Mouse (Mus musculus) megakaryocyte progenitor cell, adult 5-6 weeks (primary cell): ENCODE measurements around the gene Ccdc115. TPM values are rescaled to one million over a fixed set of nuclear protein-coding genes. Genes with fewer than 3 reads are reported as not detected.

Experiments
- ATAC-seq: replicated peaks from 2 replicates; pipeline ENCODE4 v1.8.0; 2016; ENCODE audit warnings: mild to moderate bottlenecking, moderate TSS enrichment, inconsistent platforms; ENCODE audit not compliant: poor library complexity
- total RNA-seq, 2 experiments: library from RNA; stranded (forward) in 1 of 2; stranded (reverse) in 1 of 2; fragments of 157-497, 149-512 nt in 1 of 2; fragments of 200-1000 nt in 1 of 2; gene quantifications; 2 replicates each; pipeline versions ENCODE4 v1.2.3 to v1.2.4; 2015 to 2017

Ccdc115 gene
- 52.4 and 54.5 TPM in 2 replicates for total RNA-seq (2015)
- 65.5 and 65.9 TPM in 2 replicates for total RNA-seq (2017)

DNA sequence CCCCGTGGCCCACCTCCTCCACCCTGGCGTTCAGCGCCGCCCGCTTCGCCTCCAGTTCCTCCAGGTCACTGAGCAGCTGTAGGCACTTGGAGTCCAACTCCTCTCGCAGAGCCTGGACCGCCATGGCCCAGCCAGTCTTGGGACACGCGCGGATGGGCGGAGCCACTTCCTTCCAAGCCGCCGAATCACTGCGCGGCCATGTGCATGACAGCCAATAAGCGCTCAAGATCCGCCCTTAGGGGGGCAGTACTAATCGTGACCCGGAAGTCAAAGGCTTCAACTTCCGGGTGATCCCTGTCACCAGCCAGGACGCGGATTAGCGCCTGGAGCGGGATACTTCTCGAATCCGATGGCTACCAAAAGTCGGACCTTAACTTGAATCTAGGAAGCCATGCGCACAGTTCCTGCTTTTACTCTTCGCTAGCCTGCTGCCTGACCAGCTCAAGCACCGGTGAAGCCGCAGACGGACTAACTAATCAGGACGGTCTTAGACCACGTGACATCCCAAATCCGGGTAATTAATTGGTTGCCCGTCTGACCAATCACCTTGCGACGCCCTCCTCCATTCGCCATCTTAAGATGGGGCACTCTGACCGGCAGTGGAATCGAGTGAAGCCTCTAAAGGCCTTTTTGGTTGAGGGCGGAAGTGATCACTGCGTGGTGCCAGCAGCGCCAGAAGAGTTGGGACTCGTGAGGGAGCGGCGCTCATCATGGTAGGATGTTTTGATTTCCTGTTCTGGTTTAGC is at the start of gene Ccdc115, which contains the start of gene Imp4:
Gene Ccdc115 (minus strand): TSS at position 458 of the 746 bp plus-strand sequence.
Gene Imp4 (plus strand): TSS at position 637 of the 746 bp plus-strand sequence.
- ATAC-seq, result peak; percentile 82

DNA sequence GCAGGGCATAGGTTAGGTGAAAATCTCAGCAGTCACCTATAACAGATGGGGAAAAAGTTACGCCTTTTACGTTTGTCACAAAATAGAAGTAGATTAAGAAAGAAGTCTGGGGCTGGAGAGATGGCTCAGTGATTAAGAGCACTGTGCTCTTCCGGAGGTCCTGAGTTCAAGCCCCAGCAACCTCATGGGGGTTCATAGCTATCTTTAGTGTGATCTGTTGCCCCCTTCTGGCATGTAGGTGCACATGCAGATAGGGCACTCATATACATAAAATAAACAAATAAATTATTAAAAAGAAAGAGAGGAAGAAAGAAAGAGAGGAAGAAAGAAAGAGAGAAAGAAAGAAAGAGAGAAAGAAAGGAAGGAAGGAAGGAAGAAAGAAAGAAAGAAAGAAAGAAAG is 47.9 kb upstream of the Ccdc115 start:
- no peak for ATAC-seq

DNA sequence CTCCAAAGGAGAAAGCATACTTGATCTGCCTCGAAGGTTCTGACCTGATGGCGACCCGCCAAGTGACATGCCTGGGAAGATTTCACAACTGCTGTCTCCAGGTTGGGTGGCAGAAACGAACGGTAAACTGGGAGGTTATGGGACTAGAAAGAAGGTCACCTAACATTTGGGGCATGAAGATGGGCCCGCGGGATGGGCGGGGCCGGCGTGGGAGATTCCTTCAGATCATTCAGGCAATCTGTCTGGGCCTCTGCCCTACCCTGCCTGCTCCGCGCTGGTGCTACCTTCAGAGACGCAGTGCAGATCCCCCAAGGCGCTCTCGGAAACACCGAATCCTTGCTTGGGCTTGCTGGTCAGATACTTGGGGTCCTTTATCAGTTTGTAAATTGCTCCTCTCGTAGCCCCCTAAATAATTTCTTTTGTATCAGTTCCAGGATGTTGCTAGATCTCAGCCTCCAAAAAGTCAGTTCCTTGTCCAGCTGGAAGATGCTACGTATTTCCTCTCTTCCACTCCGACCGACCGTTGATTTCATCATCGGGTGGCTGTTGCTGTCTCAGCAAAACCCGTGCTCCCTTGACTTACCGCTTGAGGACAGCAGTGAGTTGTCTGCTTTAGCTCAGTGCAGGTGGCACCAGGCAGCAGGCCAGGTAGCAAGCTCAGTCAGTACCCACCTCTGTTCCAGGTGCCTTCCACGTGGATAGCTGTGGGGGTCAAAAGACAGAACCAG is 46.2 kb upstream of the Ccdc115 start:
- peak; percentile 77 for ATAC-seq

DNA sequence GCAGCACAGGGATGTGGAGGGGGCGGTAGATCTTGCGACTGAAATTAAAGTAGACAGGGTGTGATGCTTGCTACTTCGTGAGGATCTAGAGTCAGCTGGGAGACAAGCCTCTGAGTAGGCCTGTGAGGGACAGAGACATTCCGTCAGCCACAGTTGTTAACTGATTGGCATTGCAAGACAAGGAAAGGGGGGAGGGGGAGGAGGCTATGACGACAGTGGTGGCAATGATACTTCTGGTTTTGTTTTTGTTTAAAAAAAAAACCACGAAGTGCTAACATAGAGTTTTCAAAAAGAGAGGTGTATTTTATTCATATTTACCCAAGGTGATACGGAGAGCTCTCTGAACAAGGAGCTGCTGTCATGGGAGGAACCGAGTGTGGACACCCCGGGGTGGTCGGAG is 45.0 kb upstream of the Ccdc115 start:
- peak; percentile 69 for ATAC-seq

DNA sequence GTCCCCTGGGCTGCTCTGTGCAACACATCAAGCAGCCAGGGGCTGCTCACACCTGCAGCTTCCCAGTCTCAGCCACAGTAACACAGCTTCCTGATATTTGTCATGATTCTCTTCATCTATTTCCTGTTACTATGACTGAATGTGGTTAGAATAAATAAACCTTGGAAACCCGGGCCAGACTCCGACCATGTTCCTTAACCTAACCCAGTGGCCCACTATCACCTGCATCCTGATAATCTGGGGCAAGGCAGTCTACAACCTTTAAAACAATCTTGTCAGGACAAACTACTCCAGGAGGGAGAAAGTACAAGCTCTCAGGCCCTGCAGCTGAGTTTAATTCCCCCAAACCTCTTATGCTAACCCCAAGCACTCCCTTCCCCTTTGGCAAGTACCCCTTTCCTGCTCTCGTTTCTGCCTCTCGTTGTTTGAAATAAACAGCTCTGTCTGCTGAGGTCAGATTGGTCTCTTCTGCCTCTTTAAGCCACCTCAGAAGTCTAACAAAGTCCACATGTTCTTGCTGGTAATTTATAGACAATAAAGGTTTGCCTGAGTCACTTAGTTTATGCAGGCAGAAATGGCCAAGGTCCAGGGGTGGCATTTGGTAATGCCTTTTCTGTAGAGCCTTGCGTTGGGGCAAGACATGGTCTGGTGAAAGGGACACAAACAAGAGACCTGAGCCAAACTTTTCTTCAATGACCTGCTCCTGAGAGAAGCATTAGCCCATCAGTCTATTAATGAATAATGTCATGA is 42.6 kb upstream of the Ccdc115 start:
- no peak for ATAC-seq

DNA sequence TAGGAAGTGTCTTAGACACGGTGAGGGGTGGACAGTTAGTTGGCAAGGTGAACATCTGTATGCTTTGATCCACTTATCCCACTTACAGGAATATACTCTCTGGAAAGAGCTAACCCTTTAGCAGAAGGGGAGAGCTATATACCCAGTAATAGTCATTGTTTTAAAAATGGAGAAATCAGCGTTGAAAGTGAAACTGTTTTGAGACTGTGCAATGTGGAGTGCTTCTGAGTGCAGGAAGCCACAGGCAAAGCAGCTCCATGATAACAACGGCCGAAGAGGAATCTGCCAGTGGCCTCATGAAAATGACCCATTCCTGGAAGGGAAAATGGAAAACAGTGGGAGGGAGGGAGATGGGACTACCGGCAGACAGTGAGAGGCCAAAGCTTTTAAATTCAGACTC is 41.3 kb upstream of the Ccdc115 start:
- 0 out of 2 replicates have a peak, but pooled peaks have one; percentile 20 for ATAC-seq

DNA sequence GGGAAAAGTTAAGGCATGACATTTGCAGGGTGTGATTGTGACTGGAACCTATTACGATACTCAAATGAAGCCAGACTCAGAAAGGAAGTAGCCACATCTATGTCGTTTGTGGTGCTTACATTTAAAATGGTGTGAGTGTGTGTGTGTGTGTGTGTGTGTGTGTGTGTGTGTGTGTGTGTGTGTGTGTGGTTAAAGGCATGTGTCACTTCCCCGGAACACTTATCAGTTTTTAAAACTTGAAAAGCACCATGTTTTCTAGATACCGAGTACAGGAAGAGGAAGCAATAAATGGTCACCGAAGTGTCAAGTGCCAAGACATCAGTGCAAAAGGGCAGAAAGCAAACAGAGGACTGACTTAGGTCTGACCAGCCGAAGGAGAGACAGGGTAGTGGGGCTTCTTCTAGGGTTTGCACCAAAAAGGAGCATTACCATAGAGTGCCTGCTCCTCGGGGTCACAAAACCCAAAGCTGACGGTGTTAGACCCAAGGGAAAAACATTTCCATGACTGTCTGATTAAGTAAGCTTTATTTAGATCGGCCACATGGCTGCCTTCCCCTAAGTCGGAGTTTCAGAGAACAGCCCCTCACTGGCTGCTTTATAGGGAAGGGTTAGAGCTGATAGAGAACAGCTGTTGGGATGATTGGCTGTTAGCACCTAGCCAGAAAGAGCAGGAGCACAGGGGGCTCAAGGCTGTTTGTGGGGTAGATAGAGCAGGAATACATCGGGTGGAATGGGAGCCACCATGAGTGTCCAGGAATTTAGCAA is 39.6 kb upstream of the Ccdc115 start:
- peak; percentile 30 for ATAC-seq

DNA sequence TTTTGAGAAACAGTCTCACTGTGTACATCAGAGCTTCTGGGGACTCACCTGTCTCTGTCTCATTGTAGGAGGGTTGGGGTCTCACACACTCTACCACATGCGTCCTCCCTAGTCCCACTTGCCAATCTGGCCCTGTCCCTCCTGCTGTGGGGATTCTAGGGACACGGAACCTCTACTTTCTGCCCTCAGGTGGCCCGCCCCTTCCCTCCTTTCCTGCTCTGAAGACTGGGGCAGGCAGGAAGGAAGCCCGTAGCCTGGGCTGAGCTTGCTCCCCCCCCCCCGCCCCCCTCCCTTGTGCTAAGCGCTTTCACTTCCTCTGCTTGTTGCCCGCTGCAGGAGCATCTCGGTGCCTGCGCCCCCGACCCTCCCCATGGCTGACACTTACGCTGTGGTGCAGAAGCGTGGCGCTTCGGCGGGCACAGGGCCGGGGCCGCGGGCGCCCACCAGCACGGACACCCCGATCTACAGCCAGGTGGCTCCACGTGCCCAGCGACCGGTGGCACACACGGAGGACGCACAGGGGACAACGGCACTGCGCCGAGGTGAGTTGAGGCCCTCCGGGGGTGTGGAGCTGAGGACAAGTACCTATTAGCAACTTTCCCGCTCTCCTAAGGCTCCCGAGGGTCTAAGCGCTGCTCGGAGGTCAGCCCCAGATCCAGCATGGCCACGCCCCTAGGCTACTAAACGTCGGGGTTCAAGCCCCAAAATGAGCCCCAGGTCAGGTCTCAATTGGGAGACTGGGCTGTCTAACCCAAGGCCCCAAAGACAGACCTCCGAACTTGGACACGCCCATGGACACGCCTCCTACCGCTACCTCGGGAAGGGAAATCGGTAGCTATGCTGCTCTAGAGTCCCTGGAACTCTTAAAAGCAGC is 33.2 kb upstream of the Ccdc115 start:
- ATAC-seq, result peak; percentile 80

DNA sequence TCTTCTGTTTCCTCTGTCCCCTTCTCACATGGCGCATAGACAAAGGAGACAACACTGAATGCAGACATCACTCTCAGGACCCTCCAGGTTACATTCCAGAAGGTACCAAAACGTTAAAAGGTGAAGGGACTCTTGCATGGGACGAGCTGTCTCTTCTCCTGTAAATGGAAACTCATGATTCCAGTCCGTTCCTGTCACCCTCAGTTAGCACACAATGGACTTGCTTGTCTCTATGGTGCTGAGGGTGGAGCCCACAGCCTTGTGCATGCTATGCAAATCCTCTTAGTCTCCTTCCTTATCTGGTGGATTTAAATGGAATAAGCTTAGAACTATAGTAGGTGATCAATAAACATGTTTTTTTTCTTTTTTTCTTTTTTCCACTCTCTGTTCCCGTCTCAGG is 30.3 kb upstream of the Ccdc115 start:
- ATAC-seq, result no peak

DNA sequence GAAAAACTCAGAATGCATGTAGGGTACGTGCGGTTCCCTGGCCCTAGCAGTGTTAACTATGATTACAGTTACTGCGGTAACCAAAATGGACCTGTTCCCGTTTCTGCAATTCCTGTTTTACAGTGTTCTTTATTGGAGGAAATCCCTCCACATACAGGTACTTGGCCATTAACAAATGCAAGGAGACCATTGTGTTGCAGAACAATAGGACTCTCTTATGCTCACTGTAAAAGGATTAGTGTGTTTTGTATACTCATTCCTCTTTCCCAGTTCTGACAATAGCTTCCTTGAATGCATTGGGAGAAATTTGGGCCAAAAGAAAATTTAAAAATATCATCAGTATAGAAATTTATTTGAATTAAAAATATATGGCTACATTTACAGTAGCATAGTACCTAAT is 29.0 kb upstream of the Ccdc115 start:
- no peak for ATAC-seq

DNA sequence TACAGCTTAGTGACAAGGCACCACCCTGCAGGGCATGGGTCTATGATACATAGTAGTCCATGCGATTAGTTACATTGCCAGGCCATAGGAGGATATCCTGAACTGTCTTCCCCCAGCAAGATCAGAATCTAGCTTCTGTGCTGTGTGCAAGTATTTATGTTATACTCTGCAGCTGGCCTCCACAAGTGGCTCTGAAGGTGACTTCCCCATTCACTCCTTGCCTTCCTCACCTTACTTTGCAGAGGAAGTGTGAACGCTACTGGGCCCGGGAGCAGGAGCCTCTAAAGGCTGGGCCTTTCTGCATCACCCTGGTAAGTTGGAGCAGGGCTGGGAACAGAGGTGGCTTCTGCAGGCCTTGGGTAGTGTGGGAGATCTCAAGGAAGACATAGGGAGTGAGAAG is 28.6 kb upstream of the Ccdc115 start:
- ATAC-seq, result peak; percentile 9

DNA sequence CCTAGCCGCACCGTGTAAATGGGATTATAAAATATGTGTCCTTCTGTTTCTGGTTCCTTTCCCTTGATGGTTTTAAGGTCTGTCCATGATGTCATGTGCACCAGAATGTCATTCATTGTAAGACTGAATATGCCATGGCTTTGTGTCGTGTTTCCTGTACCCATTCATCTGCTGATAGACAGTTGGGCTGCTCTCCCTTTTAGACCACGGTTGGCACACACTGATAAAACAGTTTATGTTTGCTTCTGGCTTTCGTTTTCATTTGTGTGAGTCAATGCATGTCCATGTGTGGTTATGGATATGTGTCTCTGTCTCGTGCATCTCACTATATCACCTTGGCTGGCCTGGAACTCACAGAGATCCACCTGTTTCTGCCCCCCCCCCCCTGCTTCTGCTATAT is 26.0 kb upstream of the Ccdc115 start:
- ATAC-seq, result peak; percentile 59

DNA sequence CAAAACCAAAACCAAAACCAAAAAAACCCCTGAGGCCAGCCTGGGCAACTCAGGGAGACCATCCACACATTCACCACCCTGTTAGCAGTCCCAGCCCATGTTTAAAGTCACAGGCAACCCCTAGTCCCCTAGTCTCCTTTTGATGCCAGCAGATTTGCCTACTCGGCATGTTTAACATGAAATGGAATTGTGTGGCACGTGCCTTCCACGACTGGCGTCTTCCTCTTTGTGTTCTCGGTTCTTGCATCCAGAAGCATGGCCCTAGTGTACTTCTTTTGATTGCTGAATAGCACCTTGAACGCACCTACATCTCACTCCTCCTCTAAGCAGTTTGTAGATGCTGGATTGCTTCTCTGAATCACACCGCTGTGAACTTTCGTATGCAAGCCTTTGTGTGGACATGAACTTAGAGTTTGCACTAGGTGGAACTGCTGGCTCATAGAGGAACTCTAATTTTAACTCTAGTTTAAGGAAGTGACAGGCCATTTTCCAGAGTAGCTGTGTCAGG is 24.9 kb upstream of the Ccdc115 start:
- peak; percentile 20 for ATAC-seq

DNA sequence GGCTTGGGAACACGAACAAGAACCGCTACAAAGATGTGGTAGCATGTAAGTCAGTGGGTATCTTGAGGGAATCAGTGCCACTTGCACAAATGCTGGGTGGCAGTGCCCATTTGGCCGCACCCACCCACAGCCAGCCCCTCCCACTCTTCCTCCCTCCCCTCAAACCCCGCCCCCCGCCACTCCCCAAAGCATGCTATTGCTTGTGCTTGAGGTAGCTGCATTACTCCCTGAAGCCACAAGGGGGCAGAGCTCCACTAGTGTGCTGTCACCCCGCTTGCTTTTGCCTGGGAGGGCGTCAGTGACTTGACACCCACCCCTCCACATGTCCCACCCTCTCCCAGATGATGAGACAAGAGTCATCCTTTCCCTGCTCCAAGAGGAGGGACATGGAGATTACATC is 23.3 kb upstream of the Ccdc115 start:
- ATAC-seq, result peak; percentile 62

DNA sequence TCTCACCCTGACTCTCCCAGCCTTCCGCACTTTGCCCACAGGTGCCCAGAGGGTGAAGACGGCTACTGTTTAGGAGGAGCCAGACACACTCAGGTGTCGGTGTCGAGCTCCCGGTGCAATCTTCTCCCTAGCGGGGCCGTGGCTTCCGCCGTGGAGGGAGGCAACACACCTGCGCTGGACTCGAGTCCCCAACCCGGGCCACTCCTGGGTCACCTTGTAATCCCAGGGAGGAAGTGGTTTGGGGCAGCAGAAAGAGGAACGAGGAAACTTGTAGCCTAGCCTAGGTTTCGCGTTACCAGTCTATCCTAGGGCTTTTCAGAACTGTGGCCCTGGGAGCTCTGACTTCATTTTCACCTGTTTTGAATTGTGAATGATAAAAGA is 20.6 kb upstream of the Ccdc115 start:
- ATAC-seq, result peak; percentile 20

DNA sequence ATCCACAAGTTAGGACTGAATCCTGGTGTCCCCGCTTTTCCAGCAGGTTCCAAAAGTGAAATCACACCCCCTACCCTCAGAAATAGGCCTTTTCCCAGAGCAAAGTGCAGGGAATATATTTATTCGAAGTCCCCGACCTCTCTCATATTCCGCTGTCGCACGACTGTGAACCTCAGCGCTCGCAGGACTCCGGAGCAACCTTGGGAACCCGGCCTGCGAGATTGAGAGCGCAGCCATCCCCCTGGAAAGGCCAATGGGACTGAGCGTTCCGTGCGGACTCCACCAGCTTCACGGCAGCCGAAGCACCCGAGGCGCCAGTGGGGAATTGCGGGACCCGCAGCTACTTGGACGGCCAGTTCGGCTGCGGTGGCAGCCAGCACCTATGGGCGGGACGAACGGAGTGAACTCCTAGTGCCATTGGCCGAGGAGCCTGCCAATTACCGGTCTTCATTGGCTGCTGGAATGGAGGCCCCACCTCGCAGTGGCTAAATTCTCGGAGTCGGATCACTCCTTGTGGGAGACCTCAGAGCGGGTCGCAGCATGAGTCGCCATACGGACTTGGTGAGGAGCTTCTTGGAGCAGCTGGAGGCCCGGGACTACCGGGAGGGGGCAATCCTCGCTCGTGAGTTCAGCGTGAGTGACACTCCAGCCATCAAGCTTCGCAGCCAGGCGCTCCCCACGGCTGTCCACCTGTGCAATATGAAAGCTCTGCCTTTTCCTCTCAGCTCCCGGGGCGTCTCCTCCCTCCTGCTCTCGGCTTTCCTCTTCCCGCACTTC is 20.0 kb upstream of the Ccdc115 start, which contains the start of gene Ptpn18:
Gene Ptpn18 (plus strand): TSS at position 479 of the 777 bp plus-strand sequence.
- peak; percentile 74 for ATAC-seq

DNA sequence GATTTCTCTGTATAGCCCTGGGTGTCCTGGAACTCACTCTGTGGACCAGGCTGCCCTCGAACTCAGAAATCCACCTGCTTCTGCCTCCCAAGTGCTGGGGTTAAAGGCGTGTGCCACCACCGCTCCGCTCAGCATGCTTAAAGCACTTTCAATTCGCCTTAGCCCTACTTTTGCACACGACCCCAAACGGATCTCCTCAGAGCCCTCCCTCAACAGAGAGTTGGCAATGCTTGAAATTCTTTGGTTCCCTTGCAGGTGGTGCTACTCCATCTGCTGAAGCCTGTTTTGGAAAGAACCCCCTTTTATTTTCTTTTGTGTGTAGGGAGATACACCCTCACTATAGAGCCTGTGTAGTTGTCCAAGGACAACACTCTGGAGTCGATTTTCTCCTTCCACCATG is 19.0 kb upstream of the Ccdc115 start:
- ATAC-seq, result no peak

DNA sequence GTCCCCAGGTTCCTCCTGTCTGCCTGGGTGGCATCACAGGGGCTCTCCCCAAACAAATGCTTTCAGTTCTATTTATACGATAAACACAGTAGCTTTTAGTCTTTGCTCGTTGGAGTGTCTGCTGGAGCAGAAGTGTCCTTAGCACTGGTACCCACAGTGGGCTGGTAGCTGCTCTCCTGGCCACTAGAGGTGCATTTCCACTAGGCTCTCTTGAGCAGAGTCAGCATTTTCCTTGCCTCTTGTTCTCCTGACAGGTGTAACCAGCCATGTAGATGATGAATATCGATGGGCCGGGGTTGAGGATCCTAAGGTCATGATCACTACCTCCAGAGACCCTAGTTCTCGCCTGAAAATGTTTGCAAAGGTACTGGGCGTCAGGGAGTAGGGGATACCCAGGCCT is 3.7 kb upstream of the Ccdc115 start:
- no peak for ATAC-seq
